Mouse (Mus musculus) thymus, postnatal 0 days (tissue): Measurements from ENCODE around the gene Park7. TPM values are rescaled to one million over a fixed set of nuclear protein-coding genes. Genes with fewer than 3 reads are reported as not detected.

Experiments used
- DNase-seq: peaks from one replicate; pipeline ENCODE4 v3.0.0-alpha.2; 2015; ENCODE audit warnings: low spot score
- polyA plus RNA-seq: library from polyadenylated mRNA; unstranded; fragments of >200 nt; fragmentation: Nextera tagmentation; extraction: Ambion mirVana; gene quantifications from 2 replicates; pipeline ENCODE4 v1.2.1, GENCODE M21; 2015

The Park7 gene
- polyA plus RNA-seq, 1 experiment from 2014 or later = 509 TPM

- DNase-seq = no peak
These were observed 63.3 kb downstream of the Park7 start for GRCm38 (mm10) chr4:150850893-150851292.

GRCm38 (mm10) chr4:150849964-150850363 is 64.3 kb downstream of the Park7 start:
- no peak for DNase-seq

Other genes starting within 250 kb of the Park7 start
- gene Errfi1, start 60.5 kb downstream of the Park7 start, polyA plus RNA-seq = 15.7 and 16.7 TPM in 2 replicates
- 8.5 and 9.6 TPM in 2 replicates for gene Tnfrsf9, start 125 bp upstream of the Park7 start, polyA plus RNA-seq
- gene Uts2, start 82.7 kb upstream of the Park7 start, polyA plus RNA-seq = 0.47 TPM in 1 of 2 replicates, not detected in the other
- 2.5 and 2.8 TPM in 2 replicates for gene Per3, start 130.2 kb upstream of the Park7 start, polyA plus RNA-seq
- 65.1 and 73.3 TPM in 2 replicates for gene Vamp3, start 143.5 kb upstream of the Park7 start, polyA plus RNA-seq
- not detected in 2 replicates for gene Gm13090, start 175.1 kb upstream of the Park7 start, polyA plus RNA-seq